Mouse (Mus musculus) stomach, postnatal 0 days (tissue): ENCODE measurements around the gene Trnau1ap.

ENCODE experiments used
- CTCF ChIP-seq: IDR thresholded peaks from 2 replicates; pipeline ENCODE4 v1.5.1; 2016; ENCODE audit warnings: antibody characterized with exemption, low read depth, mild to moderate bottlenecking, moderate library complexity
- EP300 ChIP-seq: optimal IDR thresholded peaks from 2 replicates; pipeline ENCODE3; 2016; ENCODE audit warnings: antibody characterized with exemption

DNA sequence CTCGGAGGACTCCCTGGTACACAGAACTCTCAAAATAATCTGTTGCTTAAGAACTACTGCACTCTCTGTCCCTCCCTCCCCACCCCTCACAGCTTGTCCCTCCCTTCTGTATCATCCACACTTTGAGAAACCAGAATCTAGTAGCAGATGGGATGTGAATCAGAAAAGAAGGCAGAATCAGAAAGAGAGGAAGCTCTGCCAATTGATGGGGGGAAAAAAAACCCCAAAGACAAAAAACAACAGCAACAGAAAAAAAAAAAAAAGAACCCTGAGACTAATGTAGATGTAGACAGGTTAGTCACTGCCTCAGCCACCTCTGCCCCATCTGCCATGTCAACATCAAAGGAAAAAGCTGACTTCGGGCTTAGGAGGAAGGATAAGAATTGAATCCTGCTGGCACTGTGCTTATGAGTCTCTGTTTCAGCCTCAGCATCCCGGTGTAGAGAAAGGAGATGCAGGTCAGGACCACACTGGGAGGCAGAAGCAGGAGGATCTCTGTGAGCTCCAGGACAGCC, 62.4 kb downstream of the Trnau1ap start:
- TF ChIP-seq EP300 (no peak), CTCF (no peak)
